Mouse (Mus musculus): ENCODE measurements around the gene Plek. TPM values are rescaled to one million over a fixed set of nuclear protein-coding genes. Genes with fewer than 3 reads are reported as not detected.

The Plek gene
- polyA plus RNA-seq, 1 experiment from 2014 or later, result 5.5 TPM

Other genes with a start within 250 kb of the Plek start
- 2.1 and 2.4 TPM in 2 replicates for gene Fbxo48, start 101.0 kb downstream of the Plek start, polyA plus RNA-seq (2016; fragmentation: Nextera tagmentation; extraction: Ambion mirVana)
- gene Cnrip1, start 795 bp downstream of the Plek start, polyA plus RNA-seq (2016; fragmentation: Nextera tagmentation; extraction: Ambion mirVana), result 16.4 and 21.0 TPM in 2 replicates
- gene Ppp3r1, start 106.9 kb upstream of the Plek start, polyA plus RNA-seq (2016; fragmentation: Nextera tagmentation; extraction: Ambion mirVana), result 77.3 and 84.7 TPM in 2 replicates
- gene Wdr92, start 129.7 kb upstream of the Plek start, polyA plus RNA-seq (2016; fragmentation: Nextera tagmentation; extraction: Ambion mirVana), result 30.0 and 31.0 TPM in 2 replicates
- gene Pno1, start 159.2 kb upstream of the Plek start, polyA plus RNA-seq (2016; fragmentation: Nextera tagmentation; extraction: Ambion mirVana), result 94.6 and 123 TPM in 2 replicates
- 107 and 111 TPM in 2 replicates for gene C1d, start 205.2 kb upstream of the Plek start, polyA plus RNA-seq (2016; fragmentation: Nextera tagmentation; extraction: Ambion mirVana)